Mouse (Mus musculus) C2C12 (cell line): ENCODE results near the gene Phlda2.

ENCODE experiments used
- CTCF ChIP-seq: IDR thresholded peaks from one replicate; pipeline ENCODE4 v1.5.1; 2011; ENCODE audit not compliant: control insufficient read depth, insufficient read depth, insufficient read length
- MYOD1 ChIP-seq: IDR thresholded peaks from one replicate; pipeline ENCODE4 v1.6.1; 2011; ENCODE audit warnings: low read depth; ENCODE audit not compliant: control insufficient read depth, insufficient read length
- USF1 ChIP-seq: IDR thresholded peaks from one replicate; pipeline ENCODE4 v1.6.1; 2011; ENCODE audit warnings: low read depth, mild to moderate bottlenecking, control low read depth, moderate library complexity

GRCm38 (mm10) chr7:143548231-143548961, 45.4 kb upstream of the Phlda2 start:
- TF ChIP-seq CTCF = no peak
- no peak for TF ChIP-seq USF1
- no peak for TF ChIP-seq MYOD1
